In the genomic region with DNA sequence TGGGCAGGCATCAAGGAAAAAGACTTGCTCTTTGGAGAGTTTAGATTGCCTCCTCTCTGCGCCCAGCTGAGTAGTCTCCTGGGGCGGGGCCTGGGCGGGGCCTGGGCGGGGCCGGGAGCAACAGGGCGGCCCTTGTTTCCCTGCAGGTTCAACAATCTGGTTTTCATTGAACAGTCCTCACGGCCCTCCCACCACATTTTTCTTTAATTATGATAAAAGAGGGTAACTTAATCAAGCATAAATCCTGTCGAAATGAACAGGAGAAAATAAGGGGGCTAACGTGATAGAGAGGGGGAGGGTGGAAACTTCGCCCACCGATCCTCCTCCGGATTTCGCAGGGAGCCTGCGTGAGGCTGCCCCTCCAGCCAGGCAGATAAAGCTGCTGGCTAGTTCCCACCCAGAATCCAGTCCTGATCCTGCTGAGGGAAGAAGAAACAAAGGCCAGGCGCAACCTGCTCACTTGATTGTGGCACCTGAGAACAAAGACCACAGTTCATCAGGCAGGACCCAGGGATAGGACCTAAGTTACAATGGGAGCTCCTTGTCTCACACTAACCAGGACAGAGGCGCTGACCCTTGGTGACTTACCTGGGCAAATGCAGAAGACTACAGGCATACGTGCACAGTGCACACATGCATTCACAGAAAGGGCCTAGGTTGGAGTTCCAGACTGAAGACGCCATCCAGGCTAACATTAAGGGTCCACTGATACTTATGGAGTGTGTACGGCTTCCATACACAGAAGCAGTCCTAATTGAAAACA, we compare ENCODE assay signal across 8 mouse cellular contexts.
A peak's percentile ranks its signal among the peaks of the same experiment; 100 is the strongest.
DNase-seq lines count a peak whose midpoint lies in the region; ATAC-seq and TF ChIP-seq lines count a peak whose summit lies in the region.

No protein-coding gene starts in this region.

- WGBS in heart, embryonic 16.5 days = 17% methylated on average over 19 of the region's 19 CpGs
- WGBS in hindbrain, postnatal 0 days = 13% methylated on average over 19 of the region's 19 CpGs
- 14% methylated on average over 18 of the region's 19 CpGs for WGBS in neural tube, embryonic 11.5 days

- peak overlapping the region; percentile 53; the same call in 1 of the 2 replicates for H3K9ac ChIP-seq in heart, embryonic 16.5 days (ENCODE audit: low read length)
- H3K9ac ChIP-seq in hindbrain, postnatal 0 days (replicated peaks; ENCODE audit: low read length) = peak overlapping the region; percentile 25
- peak overlapping the region; percentile 37; the same call in 1 of the 2 replicates for H3K9ac ChIP-seq in neural tube, embryonic 11.5 days (ENCODE audit: low read length)

- H3K27me3 ChIP-seq in heart, embryonic 16.5 days (ENCODE audit: control insufficient read depth, insufficient read depth, low read length) = no peaks in the 10 kb centered on the region
- H3K27me3 ChIP-seq in hindbrain, postnatal 0 days (ENCODE audit: insufficient read depth, low read length) = no peaks in the 10 kb centered on the region
- H3K27me3 ChIP-seq in neural tube, embryonic 11.5 days (ENCODE audit: control insufficient read depth, insufficient read depth, low read length) = no peaks in the 10 kb centered on the region

- H3K4me1 ChIP-seq in heart, embryonic 16.5 days (ENCODE audit: control insufficient read depth, insufficient read depth, low read length) = peaks cover 32% of the 10 kb centered on the region
- peaks cover 15% of the 10 kb centered on the region for H3K4me1 ChIP-seq in hindbrain, postnatal 0 days (ENCODE audit: insufficient read depth, low read length)
- peaks cover 12% of the 10 kb centered on the region for H3K4me1 ChIP-seq in neural tube, embryonic 11.5 days (ENCODE audit: control insufficient read depth, insufficient read depth, low read length)

- peak overlapping the region; percentile 60 for H3K4me2 ChIP-seq in heart, embryonic 16.5 days (ENCODE audit: low read depth, low read length)
- H3K4me2 ChIP-seq in hindbrain, postnatal 0 days (ENCODE audit: low read depth, low read length) = peak overlapping the region; percentile 52
- H3K4me2 ChIP-seq in neural tube, embryonic 11.5 days (ENCODE audit: low read depth) = peak overlapping the region; percentile 37

- H3K9me3 ChIP-seq in heart, embryonic 16.5 days (replicated peaks; ENCODE audit: control insufficient read depth, low read length) = no peaks in the 10 kb centered on the region
- no peaks in the 10 kb centered on the region for H3K9me3 ChIP-seq in hindbrain, postnatal 0 days (ENCODE audit: low read length)
- H3K9me3 ChIP-seq in neural tube, embryonic 11.5 days (ENCODE audit: control insufficient read depth, low read length) = no peaks in the 10 kb centered on the region

- H3K27ac ChIP-seq in heart, embryonic 16.5 days (ENCODE audit: low read length) = no peak overlapping the region
- H3K27ac ChIP-seq in hindbrain, postnatal 0 days = no peak overlapping the region
- H3K27ac ChIP-seq in neural tube, embryonic 11.5 days (ENCODE audit: low read depth, low read length) = no peak overlapping the region

- H3K36me3 ChIP-seq in heart, embryonic 16.5 days (ENCODE audit: control insufficient read depth, insufficient read depth) = no peaks in the 10 kb centered on the region
- H3K36me3 ChIP-seq in hindbrain, postnatal 0 days (ENCODE audit: insufficient read depth, low read length) = no peaks in the 10 kb centered on the region
- H3K36me3 ChIP-seq in neural tube, embryonic 11.5 days (ENCODE audit: control insufficient read depth, insufficient read depth, low read length) = no peaks in the 10 kb centered on the region

- peak; percentile 65; the same call in 1 of the 2 replicates for ATAC-seq in heart, embryonic 16.5 days (replicated peaks; ENCODE audit: extremely low read depth, insufficient read depth, low FRiP score)
- peak; percentile 80 for ATAC-seq in hindbrain, postnatal 0 days
- ATAC-seq in neural tube, embryonic 11.5 days (ENCODE audit: insufficient read depth, low FRiP score, low TSS enrichment) = peak; percentile 71; the same call in 1 of the 2 replicates

- peak overlapping the region; percentile 34 for H3K4me3 ChIP-seq in heart, embryonic 16.5 days (ENCODE audit: low read length)
- H3K4me3 ChIP-seq in hindbrain, postnatal 0 days (ENCODE audit: low read length) = peak overlapping the region; percentile 21
- H3K4me3 ChIP-seq in neural tube, embryonic 11.5 days (ENCODE audit: low read depth, low read length) = 0 out of 2 replicates have a peak overlapping the region, but pooled peaks have one; percentile 10

- DNase-seq in heart, adult 8-10 months (ENCODE audit: low spot score) = no peak
- peak; percentile 64 for DNase-seq in embryo, embryonic 10 days (ENCODE audit: low spot score)
- DNase-seq in hindbrain, postnatal 0 days (ENCODE audit: low spot score) = peak; percentile 60
- peak; percentile 78 for DNase-seq in neural tube, embryonic 11.5 days (ENCODE audit: low spot score)
- no peak for DNase-seq in right cerebral cortex, postnatal 25 days
- no peak for DNase-seq in right cerebral cortex, postnatal 36 days (ENCODE audit: low spot score in 2 of 2)
- DNase-seq in layer of hippocampus, adult 9-10 months (ENCODE audit: low spot score) = no peak

- TF ChIP-seq CTCF in hindbrain, postnatal 0 days (IDR thresholded peaks at IDR 0.05; ENCODE audit: low read depth) = no peak

Comparison
In these comparisons a context has a peak if more than half of its experiments do, and no peak if none do; other contexts are left out.
1. DNase-seq: peak in embryo, embryonic 10 days (single experiment), hindbrain, postnatal 0 days (single experiment) and neural tube, embryonic 11.5 days (single experiment); none in heart, adult 8-10 months (single experiment), right cerebral cortex, postnatal 25 days (single experiment), right cerebral cortex, postnatal 36 days (0 of 2) and layer of hippocampus, adult 9-10 months (single experiment).
2. Peak in every context shown above with its lines, with median percentiles within 50 percentile points of each other: ATAC-seq, H3K4me2 ChIP-seq, H3K4me3 ChIP-seq and H3K9ac ChIP-seq.